Mouse (Mus musculus) frontal cortex, postnatal 14 days (tissue): ENCODE results near the gene Lgalsl.
A peak's percentile ranks its signal among the peaks of the same experiment; 100 is the strongest.

Experiments used
- DNase-seq, 2 experiments: peaks; one replicate each; pipeline ENCODE4 v3.0.0; 2022; ENCODE audit warnings: low spot score in 2 of 2

The Lgalsl gene

DNA sequence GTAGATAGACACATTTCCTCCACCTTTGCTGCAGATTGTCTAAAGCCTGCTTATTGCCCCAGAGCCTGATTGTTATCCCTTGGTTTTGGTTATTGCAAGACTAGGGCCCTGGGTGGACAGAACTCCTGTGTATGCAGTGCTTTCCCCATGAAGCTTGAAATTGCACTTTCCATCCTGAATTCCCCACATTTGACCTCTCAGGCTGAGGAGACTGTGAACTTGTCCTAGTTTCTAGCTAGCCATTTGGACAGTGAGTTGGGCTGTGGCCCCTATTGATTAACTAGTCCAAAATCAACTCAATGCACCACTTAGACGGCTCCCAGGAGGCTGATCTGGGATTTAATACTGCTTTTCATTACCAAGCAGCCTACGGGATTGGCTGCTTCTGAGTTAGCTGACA lies 6.9 kb downstream of the Lgalsl start:
- no peak for DNase-seq

DNA sequence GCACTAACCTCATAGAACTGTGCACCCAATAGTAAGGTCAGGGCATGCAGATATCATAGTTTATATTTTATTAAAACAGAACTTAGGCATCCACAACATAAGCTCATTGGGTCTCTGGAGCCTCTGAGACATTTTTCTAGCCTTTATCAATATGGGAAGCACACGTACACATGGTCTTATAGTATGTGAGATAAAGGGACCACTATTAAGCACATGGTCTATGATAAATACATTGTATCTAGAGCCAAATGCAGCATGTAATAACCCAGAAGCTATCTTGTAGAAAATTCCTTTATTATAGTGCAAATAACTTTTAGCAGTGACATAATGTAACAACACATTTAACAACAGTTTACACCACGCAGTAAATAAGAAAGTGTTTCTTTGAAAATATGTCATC lies 7.6 kb downstream of the Lgalsl start:
- no peak for DNase-seq

DNA sequence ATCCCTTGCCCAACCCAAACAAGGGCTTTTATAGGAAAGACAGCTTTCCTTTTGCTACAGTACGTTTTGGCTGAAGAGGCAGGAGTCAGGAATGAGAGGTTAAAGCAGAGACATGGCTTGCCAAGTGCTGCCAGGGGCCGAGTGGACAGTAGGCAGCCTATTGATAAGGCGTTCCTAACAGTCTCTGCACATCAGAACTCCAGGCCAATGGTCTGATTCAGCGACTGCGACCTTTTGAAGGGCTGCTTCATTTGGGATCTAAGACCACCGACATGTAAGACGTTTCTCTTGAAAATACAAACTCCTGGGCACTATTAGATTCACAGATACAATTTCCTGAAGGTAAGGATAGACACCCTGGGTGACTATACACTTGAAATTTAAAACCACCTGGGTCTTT lies 9.5 kb downstream of the Lgalsl start:
- DNase-seq = no peak

DNA sequence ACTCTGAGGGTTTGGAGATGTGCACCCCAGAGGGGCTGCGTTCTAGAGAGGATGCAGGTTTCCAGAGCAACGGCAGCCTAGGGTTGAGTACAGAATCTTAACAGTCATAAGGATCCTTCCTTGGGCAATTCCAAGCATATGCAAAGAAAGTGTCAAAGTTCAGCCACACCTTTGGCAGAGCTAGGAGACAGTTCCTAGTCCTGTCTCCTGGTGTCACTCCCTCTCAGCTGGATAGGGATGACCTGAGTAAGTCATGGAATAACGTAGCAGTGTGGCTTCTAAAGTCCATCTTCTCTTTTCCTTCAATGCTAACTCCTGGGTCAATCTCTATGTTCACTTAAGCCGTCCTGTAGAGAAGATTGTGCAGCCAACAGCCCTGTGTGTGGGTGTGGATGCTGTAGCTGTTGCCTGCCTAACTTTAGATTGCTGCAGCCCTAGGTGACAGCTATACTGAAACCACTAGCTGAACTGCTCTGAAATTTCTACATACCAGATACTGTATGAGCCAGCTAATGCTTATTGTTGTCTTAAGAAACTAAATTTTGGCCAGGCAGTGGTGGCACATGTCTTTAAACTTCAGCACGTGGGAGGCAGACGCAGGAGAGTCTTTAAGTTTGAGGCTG lies 16.8 kb downstream of the Lgalsl start:
- no peak for DNase-seq

DNA sequence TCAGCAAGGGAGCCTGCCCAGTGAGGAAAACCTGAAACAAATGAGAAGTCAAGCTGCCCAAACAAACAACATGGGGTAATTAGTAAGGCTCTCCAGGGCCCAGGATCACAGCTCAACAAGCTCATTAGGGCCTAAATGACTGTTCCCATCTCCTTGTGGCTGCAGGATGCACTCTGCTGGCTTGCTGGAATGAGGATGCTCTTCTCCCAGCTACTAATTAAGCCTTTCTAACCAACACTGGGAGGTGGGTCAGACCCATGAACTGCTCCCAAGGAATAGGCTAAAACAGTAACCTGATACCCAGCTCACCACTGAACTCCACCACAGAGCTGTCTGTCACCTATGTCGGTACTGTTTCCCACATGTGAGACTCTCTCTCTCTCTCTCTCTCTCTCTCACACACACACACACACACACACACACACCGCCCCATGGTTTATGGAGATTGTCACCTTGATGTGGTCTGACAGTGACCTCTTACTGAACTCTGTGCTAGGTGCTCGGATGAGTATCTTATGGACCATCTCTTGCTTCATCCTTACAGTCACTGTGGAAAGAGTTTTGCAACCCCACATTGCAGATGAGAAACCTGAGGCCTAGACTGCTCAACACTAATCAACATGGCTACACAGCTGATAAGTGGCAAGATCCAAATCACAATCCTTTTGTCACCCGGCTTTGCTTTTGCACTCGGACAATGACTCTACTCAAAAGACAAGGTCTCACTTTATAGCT lies 18.5 kb downstream of the Lgalsl start:
- no peak for DNase-seq

DNA sequence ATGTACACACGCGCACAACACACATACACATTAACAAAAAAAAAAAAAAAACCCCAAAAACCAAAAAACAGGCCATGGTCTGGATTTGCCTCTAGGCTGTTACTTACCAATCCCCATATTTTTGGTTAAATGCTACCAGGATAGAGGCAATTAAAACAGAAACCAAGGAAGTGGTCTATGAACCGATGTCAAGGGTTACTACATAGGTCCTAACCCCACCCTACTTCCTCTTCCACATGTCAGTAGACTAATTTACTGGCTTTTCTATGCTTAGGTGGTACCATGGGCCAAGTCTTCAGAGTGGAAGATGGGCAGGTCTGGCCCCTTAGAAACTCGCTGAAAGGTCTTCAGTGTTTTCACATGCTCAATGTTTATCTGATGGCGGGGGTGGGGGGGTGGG lies 24.2 kb downstream of the Lgalsl start:
- DNase-seq = no peak

DNA sequence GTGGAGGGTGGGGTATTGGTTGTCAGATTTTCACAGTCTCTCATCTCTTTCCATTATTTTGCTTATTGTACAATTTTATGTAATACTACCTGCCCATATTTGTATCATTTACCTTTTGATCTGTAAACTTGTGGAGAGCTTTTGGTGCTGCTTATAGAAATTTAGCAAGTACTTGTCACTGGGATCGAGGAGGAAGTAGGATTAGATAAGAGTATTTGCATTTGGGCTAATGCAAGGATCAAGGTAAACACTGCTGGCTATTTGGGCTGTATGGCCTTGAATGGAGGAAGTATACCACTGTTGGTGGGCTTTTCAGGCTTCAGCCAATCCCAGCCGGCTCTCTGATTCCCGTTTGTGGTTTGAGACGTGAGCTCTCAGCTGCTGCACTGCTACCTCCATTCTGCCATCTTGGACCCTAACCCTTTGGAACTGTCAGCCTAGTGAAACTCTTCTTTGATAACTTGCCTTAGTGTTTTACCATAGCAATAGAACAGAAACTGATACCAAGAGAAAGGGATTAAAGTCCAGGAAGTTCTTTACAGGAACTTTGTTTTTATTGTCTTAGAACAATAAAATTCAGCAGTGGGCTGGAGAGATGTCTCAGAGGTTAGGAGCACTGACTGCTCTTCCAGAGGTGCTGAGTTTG lies 25.1 kb downstream of the Lgalsl start:
- no peak for DNase-seq

DNA sequence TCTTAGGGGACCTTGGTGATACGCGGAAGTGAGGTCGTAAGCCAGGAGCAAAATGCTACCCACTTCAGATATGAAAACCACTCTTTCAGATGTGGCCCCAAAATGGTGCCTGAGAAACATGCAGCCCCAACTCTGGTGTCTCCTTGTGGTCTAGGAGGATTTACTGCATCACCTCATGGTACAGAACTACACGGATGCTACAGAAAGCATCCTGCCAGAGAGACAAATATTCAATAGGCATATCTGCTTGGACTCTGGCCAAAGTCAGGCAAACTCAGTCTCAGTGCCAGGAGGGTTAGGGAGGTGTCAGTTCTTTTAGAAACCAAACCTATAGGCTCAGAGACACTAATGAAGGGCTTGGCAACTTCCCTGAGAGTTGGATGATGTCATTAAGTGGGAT lies 26.4 kb downstream of the Lgalsl start:
- no peak for DNase-seq

DNA sequence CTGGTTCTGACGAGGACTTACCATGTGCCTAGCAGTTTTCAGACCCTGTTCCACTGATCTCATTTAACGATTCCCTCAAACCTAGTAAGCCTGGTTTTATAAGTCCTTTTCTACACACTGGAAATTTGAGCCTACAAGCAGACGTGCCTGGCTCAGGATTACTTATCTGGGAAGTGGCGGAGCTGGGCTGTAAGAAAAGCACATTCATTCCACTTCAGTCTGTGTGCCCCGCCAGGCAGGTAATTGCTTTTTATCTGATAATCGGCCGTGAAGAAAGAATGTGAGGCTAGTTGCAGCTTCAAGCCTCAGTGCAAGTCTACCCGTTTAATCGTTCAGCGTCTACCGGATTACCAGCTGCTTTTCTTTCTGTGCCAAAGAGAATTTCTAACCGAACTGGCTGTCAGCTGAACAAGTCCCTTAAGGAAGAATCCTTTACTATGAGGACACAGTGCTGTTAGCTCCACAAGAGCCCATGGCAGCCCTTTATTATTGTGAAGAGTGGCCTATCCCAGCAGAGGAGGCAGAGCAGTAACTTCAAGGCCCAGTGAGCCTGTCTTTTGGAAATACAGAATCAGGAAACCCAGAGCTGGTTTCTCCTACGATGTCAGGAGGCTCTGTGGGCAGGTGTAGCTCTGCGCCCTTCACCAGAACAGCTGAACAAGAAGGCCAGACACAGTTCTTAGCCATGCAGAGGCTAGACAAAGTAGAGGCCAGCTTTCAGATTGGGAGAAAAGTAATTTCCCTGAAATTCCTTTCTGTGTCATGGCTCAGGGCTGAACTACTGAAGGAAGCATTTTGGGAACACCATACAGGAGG lies 30.4 kb downstream of the Lgalsl start:
- no peak for DNase-seq

DNA sequence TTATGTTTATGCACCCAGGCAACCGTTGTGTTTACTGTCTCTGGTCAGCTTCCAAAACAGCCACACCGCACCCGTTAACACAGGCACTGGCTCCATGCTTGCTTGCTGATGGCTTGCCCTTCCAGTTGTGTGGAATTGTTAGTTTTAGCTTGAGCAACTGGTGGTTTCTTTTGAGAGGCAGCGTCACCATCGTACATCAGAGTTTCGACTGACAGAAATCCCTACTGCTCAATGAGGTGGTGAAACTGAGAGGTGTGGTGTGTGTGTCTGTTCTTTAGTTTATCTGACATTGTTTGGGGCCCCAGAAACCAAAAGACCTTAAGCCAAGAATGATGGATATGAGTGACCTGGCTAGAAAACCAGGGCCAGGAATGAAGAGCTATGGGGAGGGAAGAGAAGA lies 33.0 kb downstream of the Lgalsl start:
- DNase-seq = no peak

DNA sequence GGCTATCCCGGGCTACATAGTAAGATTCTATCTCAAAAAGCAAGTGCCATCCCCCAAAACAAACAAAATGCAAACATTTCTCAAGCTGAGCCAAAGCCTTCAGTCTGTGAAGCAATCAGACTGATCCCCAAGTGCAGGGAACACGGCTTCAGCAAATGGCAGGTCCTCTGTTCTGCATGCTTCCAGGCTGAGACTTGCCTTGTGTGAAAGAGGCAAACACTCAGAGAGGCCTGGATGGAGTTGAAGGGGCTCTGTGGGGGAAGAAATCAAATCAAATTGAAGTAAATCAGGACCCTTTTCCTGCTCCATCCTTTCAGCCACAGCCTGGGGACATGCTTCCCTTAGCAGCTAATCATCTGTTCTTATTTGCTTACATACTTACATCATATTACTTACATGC lies 35.4 kb downstream of the Lgalsl start:
- DNase-seq = no peak

DNA sequence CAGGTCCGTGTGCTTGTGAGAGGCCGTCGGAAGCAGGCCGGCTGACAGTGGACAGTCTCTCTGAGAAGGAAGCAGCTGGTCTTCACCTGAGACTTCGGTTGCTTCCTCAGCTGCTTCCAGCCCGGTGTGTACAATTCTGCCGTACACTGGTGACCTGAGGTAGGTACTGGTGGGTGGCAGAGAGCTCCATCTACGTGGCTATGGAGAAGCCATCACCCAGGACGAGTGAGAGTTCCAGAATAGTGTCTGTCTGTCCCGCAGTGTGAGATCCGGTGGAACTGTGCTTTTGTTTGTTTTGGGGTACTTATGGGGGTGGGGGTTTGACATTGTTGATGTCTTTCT lies 36.0 kb downstream of the Lgalsl start:
- DNase-seq = no peak

DNA sequence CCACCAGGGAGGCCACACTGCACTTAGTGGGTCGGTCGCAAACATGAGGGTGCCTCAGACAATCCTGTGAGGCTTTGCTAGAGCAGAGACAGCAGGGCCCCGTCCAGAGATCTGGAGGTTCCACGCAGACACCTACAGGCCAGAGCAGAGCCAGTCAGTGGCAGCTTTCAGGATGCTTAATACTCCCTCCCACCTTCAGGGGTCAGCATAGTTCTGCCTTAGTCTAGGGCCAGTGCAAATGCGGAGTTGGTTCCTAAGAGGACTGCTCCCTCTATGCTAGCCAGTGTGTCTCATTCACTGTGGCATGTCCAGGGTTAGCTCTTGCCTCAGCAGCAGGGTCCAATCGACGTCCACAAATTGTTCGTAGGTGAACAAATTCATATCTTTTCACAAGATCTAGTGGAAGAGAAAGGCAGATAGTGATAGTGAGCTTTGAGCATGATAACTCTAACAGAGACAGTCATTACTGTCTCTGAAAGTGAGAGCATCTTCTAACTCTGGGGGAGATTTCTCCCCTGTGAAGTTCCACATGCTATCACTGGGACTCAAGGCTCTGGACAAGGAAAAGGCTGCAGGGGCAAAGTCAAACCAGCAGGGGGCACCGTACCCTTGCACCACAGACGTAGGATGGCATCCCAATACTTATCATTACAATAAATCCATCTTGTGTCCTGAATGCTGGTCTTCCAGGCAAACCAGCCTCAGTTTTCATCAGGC lies 36.5 kb downstream of the Lgalsl start:
- DNase-seq = peak; percentile 60 to 84

DNA sequence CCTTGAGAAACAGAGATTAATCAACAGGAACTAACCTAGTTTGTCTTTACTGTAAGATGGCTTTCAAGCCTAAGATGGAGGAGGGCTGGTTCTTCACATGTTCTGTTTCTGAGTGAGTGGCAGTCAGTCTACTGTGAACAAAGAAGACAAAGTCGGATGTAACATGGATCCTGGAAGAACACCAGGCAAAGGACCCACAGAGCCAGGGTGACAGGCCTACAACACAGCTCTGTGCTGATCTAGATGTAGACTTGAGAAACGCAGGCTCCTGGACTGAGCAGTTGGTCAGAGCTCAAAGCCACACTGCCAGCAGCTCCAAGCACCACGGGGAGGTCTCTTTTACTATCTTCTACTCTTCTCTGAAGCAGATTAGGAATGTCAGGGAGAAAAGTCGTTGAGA lies 37.2 kb downstream of the Lgalsl start:
- no peak for DNase-seq

DNA sequence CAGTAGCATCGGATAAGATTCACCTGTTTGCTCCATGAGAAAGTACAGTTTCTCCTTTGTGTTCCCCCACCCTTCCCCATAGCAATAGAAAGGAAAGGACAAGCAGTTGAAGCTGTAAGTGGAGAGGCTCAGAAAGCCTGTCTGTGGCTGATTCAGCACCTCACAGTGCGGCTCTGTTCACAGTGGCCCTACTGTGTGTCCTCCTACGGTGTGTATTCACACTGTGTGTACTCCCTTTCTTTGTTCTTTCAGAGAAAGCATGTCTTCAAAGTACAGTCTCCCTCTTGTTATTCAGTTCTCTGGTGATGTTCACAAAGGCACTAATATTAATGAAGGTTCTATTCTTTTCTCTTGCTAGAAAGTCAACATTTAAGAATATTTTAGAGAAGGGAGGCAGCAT lies 38.2 kb downstream of the Lgalsl start:
- DNase-seq = no peak

DNA sequence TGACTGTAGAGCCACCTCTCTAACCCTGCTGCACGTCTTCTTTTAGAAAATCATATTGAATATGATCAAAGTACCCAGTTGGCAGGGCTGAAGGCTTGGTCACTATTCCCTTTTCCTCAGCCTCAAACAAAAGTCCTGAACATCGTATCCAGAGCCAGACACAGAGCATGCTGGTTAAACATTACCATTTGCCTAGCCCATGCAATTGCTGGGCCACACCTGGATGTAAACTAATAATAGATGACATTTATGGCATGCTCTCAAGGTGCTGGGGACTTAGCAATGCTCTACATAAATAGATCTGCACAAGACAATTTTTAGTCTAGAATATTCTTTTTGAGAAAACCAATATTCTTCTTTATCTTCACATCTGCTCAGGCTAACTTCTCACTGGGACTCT lies 39.5 kb downstream of the Lgalsl start:
- DNase-seq = no peak

DNA sequence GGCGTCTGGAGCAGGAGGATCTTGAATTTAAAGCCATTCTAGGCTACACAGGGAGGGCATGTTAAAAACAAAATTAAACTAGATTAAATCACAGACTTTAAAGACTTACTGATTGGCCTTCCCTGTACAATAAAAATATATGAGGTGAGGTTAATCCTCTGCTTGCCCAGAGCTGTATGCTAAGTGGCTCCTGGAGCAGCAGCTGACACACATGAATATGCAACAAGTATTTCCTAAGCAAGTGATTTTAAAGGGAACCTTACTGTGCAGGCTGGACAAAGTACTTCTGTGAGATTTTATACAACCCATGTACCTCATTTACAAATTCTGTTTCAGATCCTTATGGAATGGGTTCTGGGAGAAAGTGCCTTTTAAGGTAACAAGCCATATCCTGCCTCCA lies 41.8 kb downstream of the Lgalsl start:
- no peak for DNase-seq

DNA sequence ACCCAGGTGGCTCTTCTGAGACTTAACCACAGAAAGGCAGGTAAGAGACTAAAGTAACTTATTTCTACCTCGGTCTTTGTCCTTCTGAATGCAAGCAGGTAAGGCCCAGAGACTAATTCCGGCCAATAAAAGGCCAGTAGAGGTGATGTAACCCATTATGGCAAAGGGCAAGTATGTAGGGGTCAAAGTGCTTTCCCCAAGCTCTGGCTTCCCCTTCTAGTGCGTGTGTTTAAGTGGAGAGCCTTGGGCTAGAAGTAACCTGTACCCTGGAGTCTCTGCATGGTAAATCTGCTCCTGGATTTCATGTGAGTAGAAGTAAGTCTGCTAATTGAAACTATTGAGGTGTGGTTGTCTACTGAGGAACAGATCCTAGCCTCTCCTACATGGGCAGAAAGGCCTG lies 42.8 kb downstream of the Lgalsl start:
- no peak for DNase-seq

DNA sequence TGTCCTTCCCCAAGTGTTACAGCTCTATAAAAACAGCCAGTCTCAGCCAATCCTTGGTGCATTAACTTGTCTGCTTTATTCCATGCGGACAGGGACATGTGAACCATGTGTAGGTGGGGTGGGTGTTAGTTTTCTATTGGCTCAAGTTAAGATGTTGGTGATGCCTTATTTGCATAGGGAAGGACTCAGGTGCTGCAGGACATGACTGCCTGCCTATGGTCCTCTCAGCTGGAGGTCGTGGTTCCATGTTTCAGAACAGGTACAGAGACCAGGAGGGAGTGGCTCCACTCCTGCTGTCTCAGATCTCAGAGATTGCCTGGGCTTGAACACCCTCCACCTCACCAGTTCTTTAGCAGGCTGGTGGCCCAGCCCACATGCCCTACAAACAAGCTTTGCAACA lies 44.7 kb downstream of the Lgalsl start:
- DNase-seq = no peak

DNA sequence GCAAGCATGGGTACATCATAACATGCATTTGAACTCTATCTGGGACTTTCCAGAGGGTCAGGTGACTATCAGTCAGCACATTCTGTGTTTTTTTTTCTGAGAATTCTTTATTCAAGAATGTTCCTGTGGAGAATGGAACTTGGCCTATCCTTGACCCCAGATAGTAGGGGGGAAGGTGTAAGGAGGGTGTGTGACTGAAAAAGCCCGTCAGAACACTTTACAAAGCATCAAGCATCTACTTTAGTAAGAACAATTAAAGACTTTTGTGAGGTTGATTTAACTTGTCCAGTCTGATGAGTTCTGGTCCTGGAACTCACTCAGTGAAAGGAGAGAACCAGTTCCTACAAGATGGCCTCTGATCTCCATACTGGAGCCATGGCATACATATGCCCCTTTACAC lies 45.7 kb downstream of the Lgalsl start:
- no peak for DNase-seq

DNA sequence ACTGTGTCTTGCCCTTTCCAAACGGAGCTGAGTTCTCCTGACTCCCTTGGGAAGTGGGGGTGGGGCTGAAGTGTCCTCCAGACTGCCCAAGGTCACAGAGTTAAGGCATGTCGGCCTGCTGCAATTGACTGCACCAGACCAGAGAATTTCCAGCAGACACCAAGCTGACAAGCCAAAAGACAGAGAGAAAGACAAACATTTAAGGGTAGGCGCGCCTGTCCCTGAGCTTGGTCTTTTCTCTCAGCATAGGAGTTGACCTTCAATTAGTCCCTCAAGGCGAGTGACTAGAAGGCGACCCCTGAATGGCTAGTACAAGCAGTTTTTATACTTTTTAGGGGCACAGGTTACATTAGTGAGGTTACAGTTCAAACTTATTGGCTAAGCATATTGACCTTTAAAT lies 46.1 kb downstream of the Lgalsl start:
- DNase-seq = no peak

DNA sequence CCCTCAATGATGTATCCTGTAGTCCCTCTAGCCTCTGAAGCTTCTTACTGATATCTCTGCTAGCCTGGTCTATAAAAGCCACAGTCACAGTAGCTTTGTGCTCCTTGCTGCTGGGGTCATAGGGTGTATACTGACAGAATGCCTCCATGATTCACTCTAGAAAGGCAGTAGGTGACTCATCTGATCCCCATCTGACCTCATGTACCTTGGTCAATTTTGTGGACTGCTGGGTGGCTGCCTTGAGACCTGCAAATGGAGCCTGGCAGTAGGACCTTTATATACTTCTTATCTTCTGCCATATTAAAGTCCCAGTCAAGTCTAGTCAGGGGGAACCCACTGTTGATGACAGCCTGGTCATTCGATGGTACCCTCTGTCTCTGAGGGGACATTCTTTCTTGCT lies 47.4 kb downstream of the Lgalsl start:
- DNase-seq = no peak
